Mouse (Mus musculus) heart, postnatal 0 days (tissue): ENCODE measurements around the gene Adam23. TPM values are rescaled to one million over a fixed set of nuclear protein-coding genes. Genes with fewer than 3 reads are reported as not detected.

ENCODE experiments used
- ATAC-seq: fragments of 200-750 bp; cut with Nextera tagmentation; 2 replicates; pipeline ENCODE4 v1.8.0; 2017; ENCODE audit warnings: low read depth, moderate number of reproducible peaks, moderate library complexity; ENCODE audit not compliant: insufficient read depth
- DNase-seq: peaks from one replicate; pipeline ENCODE4 v3.0.0-alpha.2; 2016; ENCODE audit warnings: low spot score
- H3K27ac ChIP-seq: fragments of 300-500 bp; sonication (generic); 2 replicates; pipeline ENCODE4 v1.5.1; 2014; ENCODE audit warnings: low read depth, mild to moderate bottlenecking
- H3K27me3 ChIP-seq: fragments of 300-500 bp; sonication (generic); 2 replicates; pipeline ENCODE4 v1.6.1; 2014; ENCODE audit warnings: low read length, mixed read lengths; ENCODE audit not compliant: control insufficient read depth, insufficient read depth
- H3K36me3 ChIP-seq: fragments of 300-500 bp; sonication (generic); replicated peaks from 2 replicates; pipeline ENCODE4 v1.6.1; 2014; ENCODE audit warnings: low read length, mixed read lengths; ENCODE audit not compliant: control insufficient read depth, insufficient read depth
- H3K4me1 ChIP-seq: fragments of 300-500 bp; sonication (generic); 2 replicates; pipeline ENCODE4 v1.6.1; 2014; ENCODE audit warnings: antibody characterized with exemption; ENCODE audit not compliant: control insufficient read depth, insufficient read depth
- H3K4me2 ChIP-seq: fragments of 300-500 bp; sonication (generic); 2 replicates; pipeline ENCODE4 v1.6.1; 2014; ENCODE audit warnings: low read depth, mild to moderate bottlenecking, low read length, moderate library complexity
- H3K4me3 ChIP-seq: fragments of 300-500 bp; sonication (generic); 2 replicates; pipeline ENCODE4 v1.5.1; 2014; ENCODE audit warnings: low read depth, low read length
- H3K9ac ChIP-seq: fragments of 300-500 bp; sonication (generic); replicated peaks from 2 replicates; pipeline ENCODE4 v1.6.1; 2014; ENCODE audit warnings: low read depth, low read length, mixed read lengths
- H3K9me3 ChIP-seq: fragments of 300-500 bp; sonication (generic); replicated peaks from 2 replicates; pipeline ENCODE4 v1.6.1; 2016; ENCODE audit warnings: low read length; ENCODE audit not compliant: control insufficient read depth
- CTCF ChIP-seq: IDR thresholded peaks from 2 replicates; pipeline ENCODE4 v1.5.1; 2016; ENCODE audit warnings: antibody characterized with exemption, control low read depth, low read depth
- EP300 ChIP-seq: IDR thresholded peaks from 2 replicates; pipeline ENCODE4 v1.6.1; 2016; ENCODE audit warnings: antibody characterized with exemption, low read depth
- WGBS: fragments of 180-500 bp; shearing (Covaris S2); extraction: QIAGEN DNeasy Blood & Tissue Kit; methylation state at CpG from one replicate; pipeline ENCODE4 v1.1.7; 2014; 5-methylcytosine and 5-hydroxymethylcytosine counted together
- polyA plus RNA-seq: library from polyadenylated mRNA; unstranded; fragments of >200 nt; fragmentation: Nextera tagmentation; extraction: Ambion mirVana; gene quantifications from 2 replicates; pipeline ENCODE4 v1.2.1, GENCODE M21; 2015
- total RNA-seq: library from RNA; depleted of rRNA; stranded (reverse); fragments of >200 nt; gene quantifications from 2 replicates; pipeline ENCODE4 v1.2.3, GENCODE M21; 2014; ENCODE audit warnings: low replicate concordance

Gene Adam23
- total and polyA plus RNA-seq, 2 experiments from 2014 or later, result 0.72 to 3.7 TPM

- Histone ChIP-seq H3K9ac (no peak overlapping the region), H3K27ac (no peak overlapping the region), H3K4me2 (no peak overlapping the region), H3K27me3 (no peaks in the 10 kb centered on the region), H3K4me3 (no peak overlapping the region), H3K4me1 (no peaks in the 10 kb centered on the region), H3K9me3 (no peaks in the 10 kb centered on the region), H3K36me3 (no peaks in the 10 kb centered on the region)
- ATAC-seq (no peak), DNase-seq (no peak)
- 51% methylated on average over 4 of the region's 4 CpGs for WGBS
- TF ChIP-seq CTCF, result no peak
- no peak for TF ChIP-seq EP300
These were observed 63.1 kb downstream of the Adam23 start for GRCm38 (mm10) chr1:63508801-63509200.

DNA sequence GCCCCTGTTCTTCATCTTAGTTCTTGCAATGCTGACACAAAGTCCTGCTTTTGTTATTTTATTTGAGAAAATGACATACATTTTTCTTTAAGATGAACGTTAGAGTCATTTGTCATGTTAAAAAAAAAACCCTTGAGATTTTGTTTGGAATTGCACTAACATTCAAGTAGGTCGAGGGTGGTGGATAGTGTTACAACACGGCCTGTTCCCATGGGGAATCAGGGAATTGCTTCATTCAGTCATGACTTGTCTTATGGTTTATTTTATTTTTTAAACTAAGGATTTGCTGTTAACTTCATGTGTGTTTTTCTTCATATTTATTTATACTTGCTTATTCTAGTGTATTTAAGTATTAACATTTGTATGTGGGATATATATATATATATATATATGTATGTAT lies 65.7 kb downstream of the Adam23 start:
- Histone ChIP-seq H3K4me3 (no peak overlapping the region), H3K27me3 (no peaks in the 10 kb centered on the region), H3K9me3 (no peaks in the 10 kb centered on the region), H3K36me3 (no peaks in the 10 kb centered on the region), H3K9ac (no peak overlapping the region), H3K4me1 (no peaks in the 10 kb centered on the region), H3K27ac (no peak overlapping the region), H3K4me2 (no peak overlapping the region)
- DNase-seq (no peak), ATAC-seq (no peak)
- 69% methylated on average over 3 of the region's 3 CpGs for WGBS
- TF ChIP-seq CTCF, result no peak
- no peak for TF ChIP-seq EP300

DNA sequence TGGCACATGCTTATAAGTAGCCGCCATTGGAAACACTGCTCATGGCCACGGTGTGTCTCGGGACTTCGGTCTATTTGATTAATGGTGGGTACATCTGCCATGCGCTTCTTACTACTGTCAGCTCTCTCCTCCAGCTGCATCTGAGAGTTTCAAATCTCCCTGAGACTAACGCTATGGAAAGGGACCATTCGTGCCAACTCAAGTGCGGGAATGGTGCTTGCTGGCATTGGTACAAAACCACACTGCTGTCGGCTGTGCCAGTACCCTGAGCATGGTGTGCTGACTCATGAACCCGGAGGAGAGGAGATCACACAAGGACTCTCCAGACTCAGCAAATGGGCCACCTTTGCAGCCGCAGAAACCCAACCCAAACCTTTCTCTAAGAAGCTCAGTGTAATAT lies 72.1 kb downstream of the Adam23 start:
- H3K9me3 ChIP-seq, result no peaks in the 10 kb centered on the region

DNA sequence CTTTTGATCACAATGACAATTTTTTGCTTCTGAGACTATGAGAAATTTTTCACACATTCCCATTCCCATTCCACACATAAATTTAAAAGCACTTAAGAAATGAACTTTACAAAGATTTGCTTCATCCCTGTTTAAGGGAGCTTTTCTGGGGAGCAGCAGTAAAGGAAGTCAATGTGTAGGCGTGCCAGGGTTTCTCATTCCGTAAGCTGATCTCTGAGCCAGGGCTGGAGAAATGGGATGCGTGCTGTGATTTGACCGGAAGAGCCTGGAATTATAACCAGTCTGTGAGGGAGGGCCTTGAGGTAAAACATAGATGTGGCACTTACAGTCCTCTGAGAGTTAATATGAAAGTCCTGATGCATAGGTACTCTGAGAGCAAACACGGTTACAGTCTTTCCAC lies 73.1 kb downstream of the Adam23 start:
- ATAC-seq, result no peak
- TF ChIP-seq EP300, result no peak
- no peak for TF ChIP-seq CTCF
- Histone ChIP-seq H3K9ac (no peak overlapping the region), H3K27me3 (no peaks in the 10 kb centered on the region), H3K9me3 (no peaks in the 10 kb centered on the region), H3K27ac (no peak overlapping the region), H3K36me3 (no peaks in the 10 kb centered on the region), H3K4me3 (no peak overlapping the region), H3K4me2 (no peak overlapping the region), H3K4me1 (no peaks in the 10 kb centered on the region)
- WGBS, result 49% methylated on average over 5 of the region's 5 CpGs
- no peak for DNase-seq

More for the DNA sequence above, 72.1 kb downstream of the Adam23 start:
- Histone ChIP-seq H3K36me3 (no peaks in the 10 kb centered on the region), H3K4me2 (no peak overlapping the region), H3K27ac (no peak overlapping the region), H3K9ac (no peak overlapping the region), H3K27me3 (no peaks in the 10 kb centered on the region), H3K4me3 (no peak overlapping the region), H3K4me1 (no peaks in the 10 kb centered on the region)
- DNase-seq (no peak), ATAC-seq (no peak)
- WGBS, result 85% methylated on average over 11 of the region's 11 CpGs
- no peak for TF ChIP-seq CTCF
- no peak for TF ChIP-seq EP300

DNA sequence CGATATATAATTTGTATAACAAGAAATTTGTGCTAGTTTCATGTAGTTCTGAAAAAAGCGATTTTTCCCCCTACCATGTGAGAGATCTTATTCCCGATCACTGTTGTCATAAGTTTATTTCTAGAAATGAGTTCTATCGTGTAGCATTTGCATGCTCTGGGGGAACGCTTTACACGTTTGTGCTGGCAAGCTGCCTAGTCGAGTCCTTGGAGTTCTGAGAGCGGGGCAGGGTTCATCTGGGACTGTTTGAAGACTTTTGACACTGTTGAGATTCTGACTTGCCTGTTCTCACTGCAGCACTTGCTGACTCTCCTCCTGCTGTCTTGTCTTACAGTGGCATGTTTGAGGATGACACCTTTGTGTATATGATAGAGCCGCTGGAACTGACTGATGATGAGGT lies 84.2 kb downstream of the Adam23 start:
- DNase-seq, result no peak
- Histone ChIP-seq H3K36me3 (no peaks in the 10 kb centered on the region), H3K27ac (no peak overlapping the region), H3K4me2 (no peak overlapping the region), H3K9me3 (no peaks in the 10 kb centered on the region), H3K4me1 (no peaks in the 10 kb centered on the region), H3K4me3 (no peak overlapping the region), H3K9ac (no peak overlapping the region), H3K27me3 (no peaks in the 10 kb centered on the region)
- TF ChIP-seq CTCF (no peak), EP300 (no peak)
- no peak for ATAC-seq
- 56% methylated on average over 9 of the region's 9 CpGs for WGBS

DNA sequence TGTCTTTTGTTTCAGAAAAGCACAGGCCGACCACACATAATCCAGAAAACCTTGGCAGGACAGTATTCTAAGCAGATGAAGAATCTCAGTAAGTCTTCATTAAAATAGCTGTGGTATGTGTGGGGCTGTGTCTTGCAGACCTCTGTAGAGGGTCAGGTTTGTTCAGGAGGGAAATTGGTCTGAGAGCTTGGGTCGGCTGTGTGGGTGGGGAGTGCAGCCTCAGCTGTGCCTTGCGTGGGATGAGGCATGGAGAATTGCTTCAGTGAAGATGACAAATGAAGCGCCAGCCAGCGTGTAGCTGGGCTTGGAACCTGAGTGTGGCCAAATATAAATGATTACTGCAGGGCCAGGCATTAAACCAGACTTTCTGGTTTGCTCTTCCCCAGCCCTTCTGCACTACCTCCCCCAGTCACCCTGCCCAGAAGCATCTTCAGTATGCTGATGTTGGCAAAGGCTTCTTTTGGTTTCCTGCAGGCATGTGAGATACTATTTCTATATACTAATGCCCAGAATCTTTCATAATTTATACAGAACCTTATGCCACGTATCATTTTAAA lies 88.7 kb downstream of the Adam23 start:
- 52% methylated on average over 6 of the region's 6 CpGs for WGBS
- Histone ChIP-seq H3K9ac (no peak overlapping the region), H3K27ac (no peak overlapping the region), H3K4me3 (no peak overlapping the region), H3K4me2 (no peak overlapping the region), H3K9me3 (no peaks in the 10 kb centered on the region), H3K36me3 (no peaks in the 10 kb centered on the region), H3K27me3 (no peaks in the 10 kb centered on the region), H3K4me1 (no peaks in the 10 kb centered on the region)
- DNase-seq, result no peak
- TF ChIP-seq CTCF (no peak), EP300 (no peak)
- ATAC-seq, result no peak
